Mouse (Mus musculus) hindbrain, embryonic 13.5 days (tissue): ENCODE results near the gene Ank3. TPM values are rescaled to one million over a fixed set of nuclear protein-coding genes. Genes with fewer than 3 reads are reported as not detected.
A peak's percentile ranks its signal among the peaks of the same experiment; 100 is the strongest.

Experiments used
- ATAC-seq: fragments of 200-750 bp; cut with Nextera tagmentation; 2 replicates; pipeline ENCODE4 v1.8.0; 2017; ENCODE audit warnings: moderate TSS enrichment; ENCODE audit not compliant: low FRiP score
- H3K27ac ChIP-seq: fragments of 300-500 bp; sonication (generic); 2 replicates; pipeline ENCODE4 v1.5.1; 2015; ENCODE audit warnings: inconsistent platforms, mild to moderate bottlenecking, moderate library complexity
- H3K27me3 ChIP-seq: fragments of 300-500 bp; sonication (generic); 2 replicates; pipeline ENCODE4 v1.6.1; 2015; ENCODE audit warnings: mild to moderate bottlenecking, inconsistent platforms
- H3K36me3 ChIP-seq: fragments of 300-500 bp; sonication (generic); 2 replicates; pipeline ENCODE4 v1.6.1; 2015; ENCODE audit warnings: mild to moderate bottlenecking, inconsistent platforms
- H3K4me1 ChIP-seq: fragments of 300-500 bp; sonication (generic); replicated peaks from 2 replicates; pipeline ENCODE4 v1.6.1; 2015; ENCODE audit warnings: inconsistent platforms
- H3K4me2 ChIP-seq: fragments of 300-500 bp; sonication (generic); 2 replicates; pipeline ENCODE4 v1.6.1; 2015; ENCODE audit warnings: inconsistent platforms, mild to moderate bottlenecking, moderate library complexity
- H3K4me3 ChIP-seq: fragments of 300-500 bp; sonication (generic); 2 replicates; pipeline ENCODE4 v1.5.1; 2015; ENCODE audit warnings: mild to moderate bottlenecking, inconsistent platforms
- H3K9ac ChIP-seq: fragments of 300-500 bp; sonication (generic); 2 replicates; pipeline ENCODE4 v1.6.1; 2015; ENCODE audit warnings: mild to moderate bottlenecking, inconsistent platforms
- H3K9me3 ChIP-seq: fragments of 300-500 bp; sonication (generic); 2 replicates; pipeline ENCODE4 v1.6.1; 2016; ENCODE audit warnings: inconsistent platforms
- WGBS: fragments of 180-500 bp; shearing (Covaris S2); methylation state at CpG from one replicate; pipeline ENCODE4 v1.1.7; 2015; 5-methylcytosine and 5-hydroxymethylcytosine counted together
- polyA plus RNA-seq: library from polyadenylated mRNA; unstranded; fragments of >200 nt; fragmentation: Nextera tagmentation; extraction: Ambion mirVana; gene quantifications from 2 replicates; pipeline ENCODE4 v1.2.1, GENCODE M21; 2015

The Ank3 gene
- polyA plus RNA-seq, 1 experiment from 2014 or later: 114 TPM

- Histone ChIP-seq H3K4me3 (no peak overlapping the region), H3K9me3 (no peaks in the 10 kb centered on the region), H3K36me3 (no peaks in the 10 kb centered on the region), H3K4me1 (peaks cover 90% of the 10 kb centered on the region), H3K27me3 (no peaks in the 10 kb centered on the region), H3K27ac (peak overlapping the region; percentile 69), H3K4me2 (peak overlapping the region; percentile 36; the same call in 1 of the 2 replicates), H3K9ac (no peak overlapping the region)
- 23% methylated on average over 7 of the region's 7 CpGs for WGBS
- peak; percentile 19; the same call in 1 of the 2 replicates for ATAC-seq
Measured at GRCm38 (mm10) chr10:69573054-69573453, 174.5 kb downstream of the Ank3 start.

GRCm38 (mm10) chr10:69573746-69574145 is 175.2 kb downstream of the Ank3 start:
- peaks cover 89% of the 10 kb centered on the region for H3K4me1 ChIP-seq
- 8% methylated on average over 3 of the region's 3 CpGs for WGBS
- H3K27me3 ChIP-seq: no peaks in the 10 kb centered on the region
- no peak overlapping the region for H3K4me3 ChIP-seq
- H3K9me3 ChIP-seq: no peaks in the 10 kb centered on the region
- no peaks in the 10 kb centered on the region for H3K36me3 ChIP-seq
- 0 out of 2 replicates have a peak, but pooled peaks have one; percentile 29 for ATAC-seq
- peak overlapping the region; percentile 36 for H3K4me2 ChIP-seq
- H3K27ac ChIP-seq: peak overlapping the region; percentile 69
- no peak overlapping the region for H3K9ac ChIP-seq

DNA sequence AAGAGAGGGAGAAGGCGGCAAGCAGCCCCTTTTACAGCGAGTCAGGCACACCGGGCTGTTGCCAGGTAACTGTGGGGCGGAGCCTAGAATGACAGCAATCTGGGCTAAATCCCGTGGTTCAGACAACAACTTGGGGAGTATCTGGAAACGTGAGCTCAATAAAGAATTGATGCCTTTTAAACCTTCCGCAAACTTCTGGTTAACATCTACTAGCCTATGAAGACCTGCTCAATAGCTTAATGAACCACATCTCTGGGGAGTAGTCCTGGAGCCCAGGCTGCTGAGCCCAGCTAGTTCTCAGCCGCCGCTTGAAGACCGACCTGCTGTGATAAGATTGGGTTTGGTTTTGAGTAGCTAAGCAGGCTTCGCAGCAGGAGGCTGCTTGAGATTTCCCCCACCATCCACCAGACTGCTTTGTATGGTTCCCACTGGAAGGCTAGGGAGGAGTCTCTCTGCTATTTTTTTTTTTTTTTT is 175.7 kb downstream of the Ank3 start:
- 2% methylated on average over 11 of the region's 11 CpGs for WGBS
- Histone ChIP-seq H3K9me3 (no peaks in the 10 kb centered on the region), H3K4me2 (peak overlapping the region; percentile 36), H3K9ac (peak overlapping the region; percentile 9; the same call in 1 of the 2 replicates), H3K27me3 (no peaks in the 10 kb centered on the region), H3K4me3 (no peak overlapping the region), H3K4me1 (peaks cover 88% of the 10 kb centered on the region), H3K36me3 (no peaks in the 10 kb centered on the region), H3K27ac (peak overlapping the region; percentile 67)
- ATAC-seq: peak; percentile 41; the same call in 1 of the 2 replicates

DNA sequence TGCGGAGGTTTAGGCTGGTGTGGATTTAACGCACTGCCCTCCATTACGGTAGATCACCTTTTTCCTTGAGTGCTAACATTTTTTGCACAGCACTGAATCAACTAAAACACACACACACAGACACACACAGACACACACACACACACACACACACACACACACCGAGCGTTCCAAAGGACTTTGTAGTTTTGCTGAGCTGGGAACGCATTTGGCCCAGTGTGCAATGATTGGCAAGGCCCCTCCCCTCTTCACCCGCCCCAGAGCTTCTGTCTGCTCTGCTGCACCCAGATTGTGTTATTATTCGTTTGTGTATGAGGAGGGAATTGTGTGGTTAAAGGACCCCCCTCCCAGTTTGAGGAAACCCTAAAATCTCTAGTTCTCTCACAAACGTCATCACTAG is 176.3 kb downstream of the Ank3 start:
- H3K4me3 ChIP-seq: no peak overlapping the region
- peak overlapping the region; percentile 67; the same call in 1 of the 2 replicates for H3K27ac ChIP-seq
- H3K27me3 ChIP-seq: no peaks in the 10 kb centered on the region
- no peaks in the 10 kb centered on the region for H3K9me3 ChIP-seq
- no peaks in the 10 kb centered on the region for H3K36me3 ChIP-seq
- no peak for ATAC-seq
- no peak overlapping the region for H3K4me2 ChIP-seq
- no peak overlapping the region for H3K9ac ChIP-seq
- H3K4me1 ChIP-seq: peaks cover 89% of the 10 kb centered on the region
- 25% methylated on average over 9 of the region's 9 CpGs for WGBS

- WGBS: 64% methylated on average over 6 of the region's 6 CpGs
- Histone ChIP-seq H3K9ac (no peak overlapping the region), H3K9me3 (no peaks in the 10 kb centered on the region), H3K36me3 (no peaks in the 10 kb centered on the region), H3K4me3 (no peak overlapping the region), H3K4me1 (peaks cover 83% of the 10 kb centered on the region), H3K27ac (no peak overlapping the region), H3K4me2 (no peak overlapping the region), H3K27me3 (no peaks in the 10 kb centered on the region)
- ATAC-seq: no peak
Measured at GRCm38 (mm10) chr10:69575451-69575850, 176.9 kb downstream of the Ank3 start.

GRCm38 (mm10) chr10:69576264-69576663 is 177.7 kb downstream of the Ank3 start:
- no peak overlapping the region for H3K4me3 ChIP-seq
- WGBS: 82% methylated on average over 7 of the region's 7 CpGs
- H3K4me1 ChIP-seq: peaks cover 75% of the 10 kb centered on the region
- no peaks in the 10 kb centered on the region for H3K27me3 ChIP-seq
- no peaks in the 10 kb centered on the region for H3K9me3 ChIP-seq
- H3K9ac ChIP-seq: no peak overlapping the region
- H3K4me2 ChIP-seq: no peak overlapping the region
- H3K27ac ChIP-seq: no peak overlapping the region
- H3K36me3 ChIP-seq: no peaks in the 10 kb centered on the region
- ATAC-seq: no peak

DNA sequence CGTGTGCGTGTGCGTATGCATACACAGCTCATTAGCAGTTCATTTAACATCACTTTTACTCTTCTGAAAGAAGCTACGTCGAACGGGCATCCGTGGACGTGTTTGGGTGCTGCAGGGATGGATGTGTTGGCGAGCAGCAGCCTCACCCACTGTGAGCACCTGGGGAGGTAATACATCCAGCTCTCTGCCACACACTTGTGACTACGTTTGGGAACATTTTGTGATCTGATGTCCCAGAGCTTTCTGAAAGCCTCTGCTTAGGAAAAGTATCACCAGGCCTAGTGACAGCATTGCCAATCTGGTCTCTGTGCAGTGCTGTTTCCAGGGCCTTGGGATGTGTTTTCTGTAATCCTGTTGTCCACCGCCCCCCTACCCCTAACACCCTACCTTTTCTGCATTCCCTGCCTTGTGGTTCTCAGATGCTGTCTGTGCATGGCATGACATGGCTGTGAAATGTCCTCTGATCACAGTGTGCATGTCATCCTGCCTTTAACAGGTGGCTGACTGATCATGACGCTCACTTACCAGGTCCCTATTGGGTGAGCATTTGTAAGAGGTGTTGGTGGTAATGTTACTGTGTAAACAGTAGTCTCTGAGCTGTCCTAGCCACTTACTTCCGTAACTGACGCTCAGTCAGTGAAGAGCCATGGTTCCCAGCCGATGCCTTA is 178.6 kb downstream of the Ank3 start:
- no peak for ATAC-seq
- 84% methylated on average over 15 of the region's 15 CpGs for WGBS
- H3K4me1 ChIP-seq: peaks cover 66% of the 10 kb centered on the region

DNA sequence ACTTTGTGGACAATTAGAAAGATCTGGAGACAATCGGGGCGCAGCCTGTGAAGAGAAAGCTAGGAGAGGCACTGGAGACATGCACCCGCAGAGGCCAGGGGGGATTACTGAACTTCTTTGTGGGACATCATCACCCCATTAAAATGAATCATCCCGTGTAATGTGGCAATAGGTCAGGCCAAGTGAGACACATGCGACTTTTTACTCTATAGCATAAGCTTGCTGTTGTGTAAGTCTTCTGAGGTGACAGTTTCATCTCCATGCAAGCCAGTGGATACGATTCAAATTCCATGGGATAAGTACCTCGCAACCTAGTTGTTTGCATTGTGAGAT is 179.1 kb downstream of the Ank3 start:
- Histone ChIP-seq H3K4me1 (peaks cover 61% of the 10 kb centered on the region), H3K36me3 (no peaks in the 10 kb centered on the region), H3K4me2 (no peak overlapping the region), H3K27ac (no peak overlapping the region), H3K9ac (no peak overlapping the region), H3K4me3 (no peak overlapping the region), H3K27me3 (no peaks in the 10 kb centered on the region), H3K9me3 (no peaks in the 10 kb centered on the region)
- ATAC-seq: no peak
- WGBS: 86% methylated on average over 7 of the region's 7 CpGs

More for the DNA sequence above, 178.6 kb downstream of the Ank3 start:
- Histone ChIP-seq H3K27me3 (no peaks in the 10 kb centered on the region), H3K9me3 (no peaks in the 10 kb centered on the region), H3K4me3 (no peak overlapping the region), H3K36me3 (no peaks in the 10 kb centered on the region), H3K9ac (no peak overlapping the region), H3K27ac (no peak overlapping the region), H3K4me2 (no peak overlapping the region)

GRCm38 (mm10) chr10:69579585-69579984 is 181.0 kb downstream of the Ank3 start:
- H3K4me3 ChIP-seq: no peak overlapping the region
- no peaks in the 10 kb centered on the region for H3K9me3 ChIP-seq
- no peak overlapping the region for H3K9ac ChIP-seq
- no peaks in the 10 kb centered on the region for H3K36me3 ChIP-seq
- ATAC-seq: no peak
- H3K27me3 ChIP-seq: no peaks in the 10 kb centered on the region
- WGBS: 53% methylated on average over 12 of the region's 12 CpGs
- no peak overlapping the region for H3K4me2 ChIP-seq
- peaks cover 59% of the 10 kb centered on the region for H3K4me1 ChIP-seq
- H3K27ac ChIP-seq: peak overlapping the region; percentile 50; the same call in 1 of the 2 replicates

GRCm38 (mm10) chr10:69581525-69581924 is 183.0 kb downstream of the Ank3 start:
- Histone ChIP-seq H3K36me3 (no peaks in the 10 kb centered on the region), H3K27me3 (no peaks in the 10 kb centered on the region), H3K9ac (no peak overlapping the region), H3K9me3 (no peaks in the 10 kb centered on the region), H3K4me1 (peaks cover 60% of the 10 kb centered on the region), H3K4me2 (no peak overlapping the region), H3K27ac (no peak overlapping the region), H3K4me3 (no peak overlapping the region)
- 87% methylated on average over 2 of the region's 2 CpGs for WGBS
- no peak for ATAC-seq

DNA sequence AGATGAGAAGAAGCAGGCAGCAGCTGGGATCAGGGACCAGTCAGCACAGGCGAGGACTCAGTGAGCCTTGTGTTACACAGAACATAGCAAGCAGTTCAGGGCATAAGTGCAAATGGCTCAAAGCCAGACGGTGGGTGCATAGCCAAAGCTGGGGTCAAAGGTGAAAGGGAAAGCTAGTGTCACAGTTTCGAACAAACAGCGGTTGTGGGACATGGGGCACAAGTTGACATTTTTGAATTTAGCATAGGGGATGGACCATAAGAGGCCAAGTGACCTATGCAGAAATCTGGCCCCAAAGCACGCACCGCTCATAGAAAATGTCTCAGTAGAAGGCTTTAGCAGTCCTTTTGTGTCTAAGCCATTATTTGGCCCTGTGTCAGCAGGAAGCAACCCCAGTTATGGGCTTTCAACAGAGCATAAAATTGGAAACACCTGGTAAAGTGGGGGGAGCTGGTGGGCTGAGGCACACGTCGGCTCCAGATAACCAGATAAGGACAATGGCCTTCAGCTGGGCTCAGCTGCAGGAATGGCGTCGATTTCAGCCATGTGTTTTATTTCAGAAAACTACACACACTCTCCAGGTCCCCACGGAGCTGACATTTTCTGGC is 185.4 kb downstream of the Ank3 start:
- H3K36me3 ChIP-seq: no peaks in the 10 kb centered on the region
- H3K27ac ChIP-seq: peak overlapping the region; percentile 86
- WGBS: 12% methylated on average over 11 of the region's 11 CpGs
- peak; percentile 71 for ATAC-seq
- peak overlapping the region; percentile 11; the same call in 1 of the 2 replicates for H3K9ac ChIP-seq
- no peak overlapping the region for H3K4me3 ChIP-seq
- H3K9me3 ChIP-seq: no peaks in the 10 kb centered on the region
- H3K4me2 ChIP-seq: no peak overlapping the region; the same call in 1 of the 2 replicates
- H3K27me3 ChIP-seq: no peaks in the 10 kb centered on the region
- H3K4me1 ChIP-seq: peaks cover 58% of the 10 kb centered on the region

DNA sequence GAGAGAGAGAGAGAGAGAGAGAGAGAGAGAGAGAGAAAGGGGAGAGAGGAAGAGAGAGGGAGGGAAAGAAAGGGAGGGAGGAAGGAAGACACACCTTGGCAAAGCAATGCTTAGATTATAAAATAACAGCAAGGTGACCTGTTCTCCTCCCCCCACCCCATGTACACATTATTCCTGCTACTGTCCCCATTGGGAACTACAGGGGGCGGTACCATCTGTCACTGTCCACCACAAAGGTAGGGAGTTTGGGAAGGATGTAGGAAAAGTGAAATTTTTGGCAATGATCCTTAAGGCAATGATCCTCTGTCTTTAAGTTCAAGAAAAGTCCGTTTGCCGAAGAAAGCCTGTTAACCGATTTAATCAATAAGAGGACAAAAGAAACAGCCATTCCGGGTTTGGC is 186.0 kb downstream of the Ank3 start:
- no peaks in the 10 kb centered on the region for H3K27me3 ChIP-seq
- 69% methylated on average over 5 of the region's 5 CpGs for WGBS
- peaks cover 58% of the 10 kb centered on the region for H3K4me1 ChIP-seq
- H3K9ac ChIP-seq: no peak overlapping the region
- H3K36me3 ChIP-seq: no peaks in the 10 kb centered on the region
- no peak overlapping the region for H3K4me3 ChIP-seq
- ATAC-seq: no peak
- H3K27ac ChIP-seq: peak overlapping the region; percentile 86
- no peaks in the 10 kb centered on the region for H3K9me3 ChIP-seq
- no peak overlapping the region for H3K4me2 ChIP-seq

DNA sequence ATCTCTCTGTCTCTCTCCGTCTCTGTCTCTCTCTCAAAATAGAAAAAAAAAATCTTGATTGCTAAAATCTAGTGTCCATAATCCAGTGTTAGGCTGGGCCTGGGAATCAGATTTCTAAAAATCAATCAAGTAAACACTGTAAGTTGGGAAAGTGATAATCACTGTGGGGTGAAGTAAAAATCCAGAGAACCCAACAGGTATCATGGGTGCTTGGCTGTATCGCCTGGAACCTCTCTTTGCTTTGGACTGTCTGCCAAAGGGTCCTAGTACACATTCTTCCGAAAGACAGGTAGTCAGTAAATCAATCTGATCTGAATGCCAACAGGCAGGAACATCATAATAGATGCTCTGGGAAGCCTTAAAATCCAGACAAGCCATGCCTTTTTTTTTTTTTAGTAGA is 186.7 kb downstream of the Ank3 start:
- peaks cover 55% of the 10 kb centered on the region for H3K4me1 ChIP-seq

More for the DNA sequence above, 186.7 kb downstream of the Ank3 start:
- Histone ChIP-seq H3K27ac (peak overlapping the region; percentile 86; the same call in 1 of the 2 replicates), H3K9ac (no peak overlapping the region), H3K4me2 (no peak overlapping the region), H3K9me3 (no peaks in the 10 kb centered on the region), H3K27me3 (no peaks in the 10 kb centered on the region), H3K4me3 (no peak overlapping the region), H3K36me3 (no peaks in the 10 kb centered on the region)
- WGBS: 87% methylated on average over 3 of the region's 3 CpGs
- no peak for ATAC-seq
